Mouse (Mus musculus): Measurements from ENCODE around the gene Eif4g2. TPM values are rescaled to one million over a fixed set of nuclear protein-coding genes. Genes with fewer than 3 reads are reported as not detected.

Gene Eif4g2
- total RNA-seq (2021), result 100 to 1,000 TPM; 625 to 714 TPM
- long read RNA-seq, experiment 1, full-length matches to known transcripts, result 99 of 185 reads
- long read RNA-seq, experiment 1, partial matches to known transcripts, result 49 of 185 reads
- long read RNA-seq, experiment 1, other reads (novel, unspliced or antisense), result 37 of 185 reads
- long read RNA-seq, experiment 2, full-length matches to known transcripts, result 169 of 285 reads
- long read RNA-seq, experiment 2, partial matches to known transcripts, result 79 of 285 reads
- long read RNA-seq, experiment 2, other reads (novel, unspliced or antisense), result 37 of 285 reads

GRCm38 (mm10) chr7:111082822-111083732 lies at the start of gene Eif4g2:
Gene Eif4g2, minus strand, starts transcription at chr7:111083030.
- peak; percentile 95 to 98 for DNase-seq
- intact Hi-C loops (cut with DNase I), result loop anchor here (2.0 to 5.0 kb wide), 2 partner anchors 40 to 89 kb away; no protein-coding TSS in a partner anchor

GRCm38 (mm10) chr7:111132596-111132995 lies 49.8 kb upstream of the Eif4g2 start:
- no peak for DNase-seq

GRCm38 (mm10) chr7:111126636-111127395 lies 44.0 kb upstream of the Eif4g2 start:
- intact Hi-C loops (cut with DNase I), result no loop called here
- DNase-seq, result no peak

More at GRCm38 (mm10) chr7:111132596-111132995, 49.8 kb upstream of the Eif4g2 start:
- intact Hi-C loops (cut with DNase I), result no loop called here

GRCm38 (mm10) chr7:111123761-111124546 lies 41.1 kb upstream of the Eif4g2 start:
- no peak for DNase-seq
- intact Hi-C loops (cut with DNase I), result loop anchor here (2.0 kb wide), 2 partner anchors 33 to 41 kb away; partner anchors contain the start of gene Eif4g2

GRCm38 (mm10) chr7:111122531-111123130 lies 39.8 kb upstream of the Eif4g2 start:
- intact Hi-C loops (cut with DNase I), result loop anchor here (2.0 kb wide), 2 partner anchors 34 to 40 kb away; partner anchors contain the start of gene Eif4g2
- DNase-seq, result peak; percentile 96

GRCm38 (mm10) chr7:111122084-111122530 lies 39.3 kb upstream of the Eif4g2 start:
- DNase-seq, result peak; percentile 57 to 89
- intact Hi-C loops (cut with DNase I), result loop anchor here (2.0 kb wide), 2 partner anchors 35 to 39 kb away; partner anchors contain the start of gene Eif4g2

- DNase-seq, result no peak
- intact Hi-C loops (cut with DNase I), result no loop called here
Measured at GRCm38 (mm10) chr7:111121522-111121921, 38.7 kb upstream of the Eif4g2 start.

- DNase-seq, result no peak
- intact Hi-C loops (cut with DNase I), result no loop called here
Measured at GRCm38 (mm10) chr7:111109561-111109960, 26.7 kb upstream of the Eif4g2 start.

- no peak for DNase-seq
Measured at GRCm38 (mm10) chr7:111109161-111109560, 26.3 kb upstream of the Eif4g2 start.

GRCm38 (mm10) chr7:111098196-111098595 lies 15.4 kb upstream of the Eif4g2 start:
- intact Hi-C loops (cut with DNase I), result no loop called here
- DNase-seq, result no peak

More at GRCm38 (mm10) chr7:111109161-111109560, 26.3 kb upstream of the Eif4g2 start:
- intact Hi-C loops (cut with DNase I), result no loop called here

GRCm38 (mm10) chr7:111095169-111095568 lies 12.3 kb upstream of the Eif4g2 start:
- intact Hi-C loops (cut with DNase I), result no loop called here

GRCm38 (mm10) chr7:111085153-111085552 lies 2.3 kb upstream of the Eif4g2 start:
- DNase-seq, result no peak
- intact Hi-C loops (cut with DNase I), result no loop called here

More at GRCm38 (mm10) chr7:111095169-111095568, 12.3 kb upstream of the Eif4g2 start:
- no peak for DNase-seq

GRCm38 (mm10) chr7:111084443-111084842 lies 1.6 kb upstream of the Eif4g2 start:
- DNase-seq, result no peak
- intact Hi-C loops (cut with DNase I), result loop anchor here (5.0 kb wide), 1 partner anchor 88 kb away; no protein-coding TSS in a partner anchor

GRCm38 (mm10) chr7:111083733-111084120 lies 897 bp upstream of the Eif4g2 start:
- intact Hi-C loops (cut with DNase I), result loop anchor here (2.0 to 5.0 kb wide), 2 partner anchors 39 to 89 kb away; no protein-coding TSS in a partner anchor
- no peak for DNase-seq

- intact Hi-C loops (cut with DNase I), result loop anchor here (2.0 to 5.0 kb wide), 2 partner anchors 41 to 90 kb away; no protein-coding TSS in a partner anchor
- peak; percentile 71 to 86 for DNase-seq
Measured at GRCm38 (mm10) chr7:111082043-111082821, 598 bp downstream of the Eif4g2 start.

- no peak for DNase-seq
- intact Hi-C loops (cut with DNase I), result loop anchor here (5.0 kb wide), 1 partner anchor 91 kb away; no protein-coding TSS in a partner anchor
Measured at GRCm38 (mm10) chr7:111080876-111081275, 2.0 kb downstream of the Eif4g2 start.

GRCm38 (mm10) chr7:111080026-111080425 lies 2.8 kb downstream of the Eif4g2 start:
- intact Hi-C loops (cut with DNase I), result loop anchor here (5.0 kb wide), 1 partner anchor 92 kb away; no protein-coding TSS in a partner anchor
- DNase-seq, result no peak

GRCm38 (mm10) chr7:111078271-111078670 lies 4.6 kb downstream of the Eif4g2 start:
- intact Hi-C loops (cut with DNase I), result no loop called here
- no peak for DNase-seq

Measured in gastrocnemius, postnatal 36 days (tissue).